Mouse (Mus musculus) neural tube, embryonic 15.5 days (tissue): Measurements from ENCODE around the gene Pgbd1. TPM values are rescaled to one million over a fixed set of nuclear protein-coding genes. Genes with fewer than 3 reads are reported as not detected.
"Not testable (repeated sequence)": the region's sequence is repeated elsewhere in the genome, so short reads cannot be mapped to it uniquely, and the experiment has no call there.

Experiments used
- ATAC-seq: fragments of 200-750 bp; cut with Nextera tagmentation; 2 replicates; pipeline ENCODE4 v1.8.0; 2017; ENCODE audit warnings: mild to moderate bottlenecking, moderate TSS enrichment, moderate library complexity; ENCODE audit not compliant: low FRiP score
- H3K27ac ChIP-seq: fragments of 300-500 bp; sonication (generic); replicated peaks from 2 replicates; pipeline ENCODE4 v1.5.1; 2015; ENCODE audit warnings: mild to moderate bottlenecking, inconsistent platforms
- H3K27me3 ChIP-seq: fragments of 300-500 bp; sonication (generic); replicated peaks from 2 replicates; pipeline ENCODE4 v1.6.1; 2015; ENCODE audit warnings: inconsistent platforms
- H3K36me3 ChIP-seq: fragments of 300-500 bp; sonication (generic); 2 replicates; pipeline ENCODE4 v1.6.1; 2015; ENCODE audit warnings: inconsistent platforms
- H3K4me1 ChIP-seq: fragments of 300-500 bp; sonication (generic); 2 replicates; pipeline ENCODE4 v1.6.1; 2015; ENCODE audit warnings: inconsistent platforms
- H3K4me2 ChIP-seq: fragments of 300-500 bp; sonication (generic); 2 replicates; pipeline ENCODE4 v1.6.1; 2015; ENCODE audit warnings: inconsistent platforms, mild to moderate bottlenecking, moderate library complexity
- H3K4me3 ChIP-seq: fragments of 300-500 bp; sonication (generic); replicated peaks from 2 replicates; pipeline ENCODE4 v1.5.1; 2015; ENCODE audit warnings: mild to moderate bottlenecking, inconsistent platforms
- H3K9ac ChIP-seq: fragments of 300-500 bp; sonication (generic); replicated peaks from 2 replicates; pipeline ENCODE4 v1.6.1; 2015; ENCODE audit warnings: mild to moderate bottlenecking, inconsistent platforms
- H3K9me3 ChIP-seq: fragments of 300-500 bp; sonication (generic); replicated peaks from 2 replicates; pipeline ENCODE4 v1.6.1; 2016; ENCODE audit warnings: inconsistent platforms
- whole genome bisulfite sequencing: fragments of 180-500 bp; shearing (Covaris S2); methylation state at CpG from one replicate; pipeline ENCODE4 v1.1.7; 2015; ENCODE audit warnings: mixed read lengths; 5-methylcytosine and 5-hydroxymethylcytosine counted together
- polyA plus RNA-seq: library from polyadenylated mRNA; unstranded; fragments of >200 nt; fragmentation: Nextera tagmentation; extraction: Ambion mirVana; gene quantifications from 2 replicates; pipeline ENCODE4 v1.2.1, GENCODE M21; 2015

Pgbd1 gene
- polyA plus RNA-seq, 1 experiment from 2014 or later, result 3.1 TPM

DNA sequence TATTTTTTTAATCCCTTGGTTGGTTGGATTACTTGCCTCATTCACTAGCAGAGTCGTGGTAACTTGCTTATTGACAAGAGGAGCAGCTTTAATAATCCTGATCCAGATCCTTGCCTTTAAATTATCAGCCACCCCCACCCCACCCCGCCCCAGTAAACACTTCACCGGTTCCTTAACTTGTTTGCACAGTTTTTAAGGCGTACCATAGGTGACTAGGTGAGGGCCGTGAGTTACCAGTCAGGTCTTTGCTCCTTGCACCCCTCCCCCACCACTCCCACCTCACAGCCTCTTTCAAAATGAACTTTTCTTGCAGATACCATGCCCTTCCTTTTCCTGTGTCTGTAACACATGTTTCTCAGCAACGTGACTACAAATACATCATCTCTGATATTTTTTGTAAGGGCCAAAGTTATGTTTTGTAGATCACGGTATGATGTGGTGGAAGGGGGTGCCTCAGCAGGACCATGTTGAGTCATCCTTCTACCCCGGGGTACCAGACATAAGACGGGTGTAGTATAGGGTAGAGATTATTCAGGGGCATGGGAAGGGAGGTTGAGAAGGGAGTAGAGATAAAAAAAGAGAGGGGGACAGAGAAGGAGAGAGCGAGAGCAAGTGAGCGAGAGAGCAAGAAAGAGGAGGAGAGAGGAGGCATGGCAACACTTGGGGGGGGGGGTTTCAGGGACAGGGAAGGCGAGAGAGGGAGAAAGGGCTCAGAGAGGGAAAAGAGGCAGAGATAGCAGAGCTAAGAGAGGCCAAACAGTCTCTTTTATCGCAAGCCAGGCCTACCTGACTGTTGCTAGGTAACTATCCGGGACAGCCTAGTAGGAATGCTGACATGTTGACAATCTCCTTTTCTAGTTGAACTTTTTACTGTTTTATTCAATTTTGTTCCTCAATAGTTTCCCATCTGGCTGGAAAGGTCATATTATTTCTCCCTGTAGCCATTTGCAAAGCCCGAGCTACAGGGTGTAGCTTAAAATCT lies 26.3 kb downstream of the Pgbd1 start:
- H3K4me2 ChIP-seq, result no peak overlapping the region
- H3K27ac ChIP-seq, result no peak overlapping the region
- no peaks in the 10 kb centered on the region for H3K4me1 ChIP-seq
- H3K4me3 ChIP-seq, result no peak overlapping the region
- H3K36me3 ChIP-seq, result no peaks in the 10 kb centered on the region
- H3K27me3 ChIP-seq, result no peaks in the 10 kb centered on the region
- H3K9ac ChIP-seq, result no peak overlapping the region
- 71% methylated on average over 15 of the region's 15 CpGs for WGBS
- ATAC-seq, result no peak
- H3K9me3 ChIP-seq, result no peaks in the 10 kb centered on the region

- Histone ChIP-seq H3K27me3 (0 out of 2 replicates have a peak, but pooled peaks cover 3% of the 10 kb centered on the region), H3K4me1 (peaks cover 14% of the 10 kb centered on the region), H3K4me2 (peak overlapping the region; percentile 67), H3K4me3 (peak overlapping the region; percentile 58), H3K27ac (peak overlapping the region; percentile 89), H3K9me3 (no peaks in the 10 kb centered on the region), H3K36me3 (no peaks in the 10 kb centered on the region), H3K9ac (peak overlapping the region; percentile 75)
- WGBS, result 51% methylated on average over 11 of the region's 11 CpGs
- peak; percentile 37; the same call in 1 of the 2 replicates for ATAC-seq
Observed at GRCm38 (mm10) chr13:21408805-21409459, 31.9 kb downstream of the Pgbd1 start.

- WGBS, result 5% methylated on average over 27 of the region's 27 CpGs
- peak overlapping the region; percentile 58 for H3K4me3 ChIP-seq
- H3K9ac ChIP-seq, result peak overlapping the region; percentile 75
- peak overlapping the region; percentile 67 for H3K4me2 ChIP-seq
- H3K9me3 ChIP-seq, result no peaks in the 10 kb centered on the region
- peaks cover 14% of the 10 kb centered on the region for H3K4me1 ChIP-seq
- H3K27ac ChIP-seq, result peak overlapping the region; percentile 89
- H3K36me3 ChIP-seq, result no peaks in the 10 kb centered on the region
- H3K27me3 ChIP-seq, result 0 out of 2 replicates have a peak, but pooled peaks cover 3% of the 10 kb centered on the region
- ATAC-seq, result peak; percentile 99
Observed at GRCm38 (mm10) chr13:21407969-21408804, 32.7 kb downstream of the Pgbd1 start.

DNA sequence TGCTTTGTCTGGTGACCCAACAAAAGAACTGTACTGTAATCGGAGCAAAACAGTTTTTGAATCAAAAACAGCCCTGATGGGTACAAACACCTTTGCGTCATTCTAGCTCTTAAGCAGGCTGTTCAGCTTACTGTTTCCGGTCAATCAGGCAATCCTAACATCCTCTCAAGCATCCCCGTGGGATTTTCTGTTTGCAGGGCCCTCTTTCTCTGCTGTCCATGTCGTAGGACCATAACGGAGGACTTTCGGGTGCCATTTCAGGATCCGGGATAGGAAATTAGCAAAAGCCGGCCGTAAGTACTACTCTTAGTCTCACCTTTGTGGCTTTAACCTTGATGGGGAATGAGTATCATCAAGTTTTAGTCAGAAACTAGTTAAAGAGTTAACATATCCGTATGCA lies 33.5 kb downstream of the Pgbd1 start:
- WGBS, result 79% methylated on average over 11 of the region's 11 CpGs
- Histone ChIP-seq H3K4me2 (peak overlapping the region; percentile 67; the same call in 1 of the 2 replicates), H3K9ac (peak overlapping the region; percentile 75; the same call in 1 of the 2 replicates), H3K27ac (0 out of 2 replicates have a peak overlapping the region, but pooled peaks have one; percentile 89), H3K4me3 (no peak overlapping the region), H3K36me3 (no peaks in the 10 kb centered on the region), H3K9me3 (no peaks in the 10 kb centered on the region), H3K4me1 (peaks cover 14% of the 10 kb centered on the region), H3K27me3 (0 out of 2 replicates have a peak, but pooled peaks cover 3% of the 10 kb centered on the region)
- ATAC-seq, result no peak

GRCm38 (mm10) chr13:21402848-21403247 lies 38.0 kb downstream of the Pgbd1 start:
- Histone ChIP-seq H3K36me3 (peaks cover 13% of the 10 kb centered on the region; the same call in 1 of the 2 replicates), H3K4me3 (peak overlapping the region; percentile 60), H3K4me2 (peak overlapping the region; percentile 68), H3K27ac (no peak overlapping the region; the same call in 1 of the 2 replicates), H3K4me1 (peaks cover 36% of the 10 kb centered on the region), H3K9ac (peak overlapping the region; percentile 63), H3K27me3 (0 out of 2 replicates have a peak, but pooled peaks cover 3% of the 10 kb centered on the region), H3K9me3 (no peaks in the 10 kb centered on the region)
- 0% methylated on average over 2 of the region's 2 CpGs for WGBS
- ATAC-seq, result peak; percentile 54; the same call in 1 of the 2 replicates

- H3K27me3 ChIP-seq, result 0 out of 2 replicates have a peak, but pooled peaks cover 3% of the 10 kb centered on the region
- H3K9ac ChIP-seq, result peak within 1 kb of the TSS; percentile 63
- peak; percentile 95 for ATAC-seq
- no peaks in the 10 kb centered on the region for H3K9me3 ChIP-seq
- H3K4me3 ChIP-seq, result peak within 1 kb of the TSS; percentile 60
- under 1% methylated on average over 35 of the region's 35 CpGs for WGBS
- H3K36me3 ChIP-seq, result peaks cover 13% of the 10 kb centered on the region; the same call in 1 of the 2 replicates
- H3K4me2 ChIP-seq, result peak within 1 kb of the TSS; percentile 68
- H3K27ac ChIP-seq, result peak within 1 kb of the TSS; percentile 70
- H3K4me1 ChIP-seq, result peaks cover 31% of the 10 kb centered on the region
Observed at GRCm38 (mm10) chr13:21402287-21402846, 38.5 kb downstream of the Pgbd1 start, which contains the start of gene Zkscan3. TSS of gene Zkscan3 (minus strand) at chr13:21402755.

DNA sequence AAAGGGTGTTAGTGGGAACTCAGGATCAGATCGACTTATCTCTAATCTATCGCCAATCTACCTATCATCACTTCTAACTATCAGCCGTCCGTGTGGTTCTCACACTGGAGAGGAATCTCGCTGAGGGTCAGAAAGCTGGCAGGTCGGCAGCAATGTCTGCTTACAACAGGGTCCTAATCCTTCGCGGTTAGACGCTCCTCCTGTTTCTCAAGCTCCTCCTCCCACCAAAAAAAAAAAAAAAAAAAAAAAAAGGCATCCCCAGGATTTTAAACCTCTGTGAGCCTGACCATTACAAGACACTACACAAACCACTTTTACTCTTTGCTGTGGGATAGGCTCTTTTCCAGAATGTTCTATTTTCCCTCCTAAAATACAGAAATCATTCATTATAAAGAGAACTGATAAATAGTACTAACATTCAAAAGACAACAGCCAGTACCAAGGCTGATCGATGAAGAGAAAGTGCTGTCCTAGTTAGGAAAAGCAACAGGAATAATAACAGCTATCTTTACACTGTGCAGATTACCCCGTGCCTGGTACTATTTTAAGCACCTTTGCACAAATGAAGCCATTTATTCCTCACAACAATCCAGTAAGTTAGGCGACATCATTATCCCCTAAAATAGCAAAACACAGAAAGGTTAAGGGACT lies 39.1 kb downstream of the Pgbd1 start:
- H3K9ac ChIP-seq, result peak overlapping the region; percentile 63
- H3K36me3 ChIP-seq, result peaks cover 13% of the 10 kb centered on the region; the same call in 1 of the 2 replicates
- 16% methylated on average over 12 of the region's 12 CpGs for WGBS
- peaks cover 30% of the 10 kb centered on the region for H3K4me1 ChIP-seq
- H3K9me3 ChIP-seq, result no peaks in the 10 kb centered on the region
- peak overlapping the region; percentile 70; the same call in 1 of the 2 replicates for H3K27ac ChIP-seq
- peak overlapping the region; percentile 60 for H3K4me3 ChIP-seq
- H3K4me2 ChIP-seq, result peak overlapping the region; percentile 68
- 0 out of 2 replicates have a peak, but pooled peaks cover 3% of the 10 kb centered on the region for H3K27me3 ChIP-seq
- ATAC-seq, result 0 out of 2 replicates have a peak, but pooled peaks have one; percentile 15

DNA sequence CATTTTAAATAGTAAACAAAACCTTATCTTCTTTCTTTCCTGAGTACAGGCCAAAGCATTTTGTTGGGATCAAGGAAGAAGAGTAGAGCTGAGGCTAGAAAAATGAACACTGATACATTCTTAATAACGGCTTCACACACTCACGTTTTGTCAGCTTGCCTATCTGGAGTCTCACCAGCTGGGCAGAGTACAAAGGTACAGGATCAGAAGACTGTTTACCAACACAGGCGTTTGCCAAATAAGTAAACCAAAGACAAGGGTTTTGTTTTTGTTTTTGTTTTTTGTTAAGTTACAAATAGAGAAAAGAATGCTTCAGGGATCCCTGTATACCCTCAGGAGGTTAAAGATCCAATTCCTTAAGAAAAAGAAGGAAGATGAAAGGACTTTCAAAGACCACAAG lies 39.7 kb downstream of the Pgbd1 start:
- H3K4me1 ChIP-seq, result peaks cover 30% of the 10 kb centered on the region
- H3K27me3 ChIP-seq, result 0 out of 2 replicates have a peak, but pooled peaks cover 3% of the 10 kb centered on the region
- 79% methylated on average over 3 of the region's 3 CpGs for WGBS
- peak overlapping the region; percentile 60 for H3K4me3 ChIP-seq
- no peak for ATAC-seq
- peak overlapping the region; percentile 63; the same call in 1 of the 2 replicates for H3K9ac ChIP-seq
- H3K4me2 ChIP-seq, result peak overlapping the region; percentile 68
- no peak overlapping the region for H3K27ac ChIP-seq
- H3K36me3 ChIP-seq, result peaks cover 19% of the 10 kb centered on the region; the same call in 1 of the 2 replicates
- H3K9me3 ChIP-seq, result no peaks in the 10 kb centered on the region

DNA sequence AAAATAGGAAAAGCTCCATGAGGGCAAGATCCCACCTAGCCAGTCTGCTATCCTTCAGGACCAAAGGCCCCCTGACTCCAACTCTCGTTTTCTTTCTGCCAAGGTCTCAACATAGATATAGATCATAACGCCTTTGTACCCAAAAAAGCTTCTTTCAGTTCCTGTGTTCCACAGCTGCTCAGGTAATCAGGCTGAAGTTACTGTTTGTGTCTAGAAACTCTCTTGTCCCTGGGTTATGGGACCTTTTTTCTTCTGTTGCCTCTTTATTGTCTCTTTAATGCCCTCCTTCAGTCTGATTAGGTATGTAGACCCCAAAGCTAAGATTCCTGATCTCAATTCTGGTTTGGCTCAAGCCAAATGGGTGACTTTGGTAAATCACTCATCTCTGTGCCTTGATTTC lies 43.4 kb downstream of the Pgbd1 start:
- no peak overlapping the region for H3K27ac ChIP-seq
- no peaks in the 10 kb centered on the region for H3K27me3 ChIP-seq
- H3K9ac ChIP-seq, result no peak overlapping the region
- H3K4me1 ChIP-seq, result peaks cover 30% of the 10 kb centered on the region
- no peak overlapping the region for H3K4me2 ChIP-seq
- 95% methylated on average over 2 of the region's 2 CpGs for WGBS
- no peak for ATAC-seq
- H3K36me3 ChIP-seq, result peaks cover 51% of the 10 kb centered on the region
- no peak overlapping the region for H3K4me3 ChIP-seq
- no peaks in the 10 kb centered on the region for H3K9me3 ChIP-seq

- not testable (repeated sequence) for H3K4me2 ChIP-seq, H3K9me3 ChIP-seq, H3K27me3 ChIP-seq, H3K9ac ChIP-seq, ATAC-seq, H3K27ac ChIP-seq, H3K4me3 ChIP-seq
- 98% methylated on average over 18 of the region's 18 CpGs for WGBS
- peaks cover 66% of the 10 kb centered on the region for H3K36me3 ChIP-seq
- H3K4me1 ChIP-seq, result peaks cover 20% of the 10 kb centered on the region
Observed at GRCm38 (mm10) chr13:21396048-21396447, 44.8 kb downstream of the Pgbd1 start.
